Mouse (Mus musculus) megakaryocyte, embryonic 14.5 days (primary cell): ENCODE measurements around the gene Dnah2. TPM values are rescaled to one million over a fixed set of nuclear protein-coding genes. Genes with fewer than 3 reads are reported as not detected.

Source experiments
- H3K27me3 ChIP-seq: replicated peaks from 2 replicates; pipeline ENCODE3; 2012; ENCODE audit warnings: inconsistent platforms
- H3K36me3 ChIP-seq: replicated peaks from 2 replicates; pipeline ENCODE3; 2012; ENCODE audit warnings: low read length, inconsistent platforms, mixed read lengths
- H3K4me1 ChIP-seq: 2 replicates; pipeline ENCODE4 v1.6.1; 2012; ENCODE audit warnings: inconsistent platforms
- H3K4me3 ChIP-seq: replicated peaks from 2 replicates; pipeline ENCODE3; 2012; ENCODE audit warnings: moderate library complexity, mild to moderate bottlenecking, inconsistent platforms
- H3K9me3 ChIP-seq: 2 replicates; pipeline ENCODE4 v1.6.1; 2012; ENCODE audit warnings: inconsistent platforms
- FLI1 ChIP-seq: IDR thresholded peaks from 2 replicates; pipeline ENCODE4 v1.6.1; 2012; ENCODE audit warnings: low read length, inconsistent platforms, mixed read lengths
- GATA1 ChIP-seq: IDR thresholded peaks from 3 replicates; pipeline ENCODE4 v1.6.1; 2012; ENCODE audit warnings: mixed read lengths, low read length, inconsistent platforms, borderline replicate concordance
- polyA plus RNA-seq: library from polyadenylated mRNA; stranded (reverse); fragments of >175 nt; gene quantifications from 2 replicates; pipeline ENCODE4 v1.2.3, GENCODE M21; 2012; ENCODE audit warnings: low replicate concordance; ENCODE audit not compliant: insufficient read depth

The Dnah2 gene
- polyA plus RNA-seq = 0.95 TPM in 1 of 2 replicates, not detected in the other

DNA sequence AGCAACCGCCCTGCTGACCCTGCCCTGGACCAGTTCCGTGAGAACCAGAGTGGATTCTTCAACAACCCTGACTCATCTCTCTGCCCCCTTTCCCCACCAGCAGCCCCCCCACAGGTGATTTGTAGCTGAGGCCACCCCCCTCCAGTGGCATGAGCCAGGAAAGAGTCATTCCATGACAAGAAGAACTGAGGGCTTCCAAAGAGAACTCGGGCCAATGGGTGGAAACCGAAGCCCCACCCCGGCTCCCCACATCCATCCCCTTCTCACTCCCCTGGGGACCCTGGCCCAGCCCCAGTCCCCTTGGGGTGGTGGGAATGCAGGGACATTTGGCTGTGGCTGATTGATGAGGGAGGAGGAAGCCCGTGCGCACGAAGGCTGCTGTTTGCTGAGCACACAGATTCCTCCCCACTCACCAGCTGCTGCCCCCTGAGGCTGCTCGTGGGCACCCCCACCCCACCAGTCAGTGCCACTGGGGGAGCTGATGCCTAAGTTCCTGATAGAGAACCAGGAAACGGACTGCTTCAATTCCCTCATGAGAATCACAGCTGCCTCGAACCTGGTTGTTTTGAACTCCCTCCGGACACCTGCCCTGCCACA is at the start of gene Dnah2:
Gene Dnah2 (minus strand): TSS at position 51 of the 597 bp plus-strand sequence.
- Histone ChIP-seq H3K27me3 (peaks cover 82% of the 10 kb centered on the region), H3K36me3 (no peaks in the 10 kb centered on the region), H3K4me1 (peaks cover 26% of the 10 kb centered on the region), H3K9me3 (0 out of 2 replicates have a peak, but pooled peaks cover 4% of the 10 kb centered on the region), H3K4me3 (no peak within 1 kb of the TSS)
- TF ChIP-seq FLI1 (no peak), GATA1 (no peak)

DNA sequence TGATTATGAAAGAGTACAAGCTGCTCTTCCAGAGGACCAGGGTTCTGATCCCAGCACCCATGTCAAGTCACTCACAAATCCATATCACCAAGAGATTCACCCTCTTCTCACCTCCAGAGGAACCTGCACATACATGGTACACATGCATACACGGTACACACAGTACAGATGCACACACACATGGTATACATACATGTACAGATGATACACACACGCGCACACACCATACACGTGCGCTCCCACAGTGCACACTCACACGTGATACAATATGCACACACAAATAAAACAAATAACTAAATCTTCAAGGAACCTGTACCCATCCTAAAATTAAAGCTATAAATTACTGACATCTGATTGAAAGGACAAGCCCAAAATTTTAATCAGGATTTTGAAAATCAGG is 45.9 kb upstream of the Dnah2 start:
- TF ChIP-seq GATA1 = no peak
- TF ChIP-seq FLI1 = no peak
- H3K9me3 ChIP-seq = no peaks in the 10 kb centered on the region
- H3K4me1 ChIP-seq = peaks cover 17% of the 10 kb centered on the region
- H3K4me3 ChIP-seq = no peak overlapping the region
- peaks cover 40% of the 10 kb centered on the region for H3K36me3 ChIP-seq
- no peaks in the 10 kb centered on the region for H3K27me3 ChIP-seq

DNA sequence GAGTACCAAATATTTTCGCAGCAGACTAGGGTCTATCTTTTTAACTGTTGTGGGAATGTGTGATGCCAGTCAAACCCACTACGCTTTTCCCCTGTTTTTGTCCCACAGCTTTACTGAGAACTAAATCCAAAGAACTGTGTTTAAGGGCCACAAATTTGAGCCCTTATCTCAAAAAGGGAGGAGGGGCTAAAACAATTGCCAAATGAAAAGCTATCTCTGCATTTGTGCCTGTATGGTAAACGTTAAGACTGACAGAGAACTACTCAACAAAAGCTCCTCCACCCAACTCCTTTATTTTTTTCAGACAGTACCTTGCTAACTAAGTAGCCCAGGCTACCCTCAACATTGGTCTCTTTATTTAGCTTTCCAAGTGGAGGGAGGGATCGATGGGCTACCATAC is 43.9 kb upstream of the Dnah2 start:
- no peaks in the 10 kb centered on the region for H3K27me3 ChIP-seq
- no peak overlapping the region for H3K4me3 ChIP-seq
- peaks cover 60% of the 10 kb centered on the region for H3K36me3 ChIP-seq
- no peak for TF ChIP-seq FLI1
- no peak for TF ChIP-seq GATA1
- peaks cover 30% of the 10 kb centered on the region for H3K4me1 ChIP-seq
- no peaks in the 10 kb centered on the region for H3K9me3 ChIP-seq

DNA sequence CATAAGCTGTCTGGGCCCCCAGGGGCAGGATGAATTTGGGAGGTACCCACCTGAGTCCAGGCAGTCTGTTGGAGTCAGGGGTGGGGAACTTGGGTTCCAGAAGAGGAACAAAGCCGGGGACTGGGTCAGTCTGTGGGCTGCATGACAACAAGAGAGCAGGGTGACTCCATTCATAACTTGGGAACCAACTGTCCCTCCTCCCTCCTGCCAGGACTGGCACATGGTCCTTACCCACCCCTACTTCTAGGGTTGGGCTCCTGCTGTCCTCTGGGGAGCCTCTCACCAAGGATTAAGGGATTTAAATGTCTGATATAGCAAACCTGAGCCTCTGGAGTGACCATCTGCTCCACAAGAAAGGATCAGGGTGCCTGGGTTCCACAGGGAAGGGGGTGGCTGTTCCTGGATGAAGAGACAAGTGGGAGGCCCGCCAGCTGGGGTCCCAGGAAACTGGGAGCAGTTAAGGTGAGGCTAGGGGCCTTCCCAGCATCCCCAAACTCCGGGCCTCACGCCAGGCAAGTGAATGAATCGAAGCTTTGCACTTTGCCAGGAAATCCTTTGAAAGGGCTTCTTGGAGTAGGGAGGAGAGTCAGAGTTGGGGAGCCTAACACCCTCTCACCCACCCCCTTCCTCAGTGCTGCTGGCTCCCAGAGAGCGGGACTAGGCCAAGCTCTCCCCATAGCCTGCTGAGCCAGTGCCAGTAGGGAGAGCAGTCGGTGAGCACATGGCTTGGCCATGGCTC is 43.2 kb upstream of the Dnah2 start:
- H3K4me1 ChIP-seq = peaks cover 36% of the 10 kb centered on the region
- peaks cover 68% of the 10 kb centered on the region for H3K36me3 ChIP-seq
- no peaks in the 10 kb centered on the region for H3K27me3 ChIP-seq
- TF ChIP-seq FLI1 (no peak), GATA1 (no peak)
- no peak overlapping the region for H3K4me3 ChIP-seq
- no peaks in the 10 kb centered on the region for H3K9me3 ChIP-seq

DNA sequence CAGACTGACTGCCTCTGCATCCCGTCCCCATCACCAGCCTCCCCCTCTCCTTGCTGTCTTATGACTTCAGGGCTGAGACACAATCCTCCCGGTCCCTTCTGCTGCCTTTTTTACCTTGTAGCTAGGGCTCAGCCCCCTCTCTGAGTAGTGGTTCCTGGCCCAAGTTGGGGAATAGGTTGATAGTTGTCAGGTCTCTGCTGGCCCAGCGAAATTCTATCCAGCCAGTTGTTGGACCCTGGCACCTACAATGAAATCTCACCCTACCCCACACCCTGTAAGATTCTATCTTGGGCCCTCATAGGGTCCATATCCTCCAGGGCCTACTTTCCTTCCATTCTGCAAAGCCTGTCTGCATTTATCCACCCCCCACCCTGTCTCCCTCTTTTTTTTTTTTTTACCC is 42.5 kb upstream of the Dnah2 start:
- Histone ChIP-seq H3K27me3 (no peaks in the 10 kb centered on the region), H3K9me3 (no peaks in the 10 kb centered on the region), H3K4me3 (no peak overlapping the region), H3K4me1 (peaks cover 39% of the 10 kb centered on the region), H3K36me3 (peaks cover 73% of the 10 kb centered on the region)
- TF ChIP-seq FLI1 = no peak
- TF ChIP-seq GATA1 = no peak

DNA sequence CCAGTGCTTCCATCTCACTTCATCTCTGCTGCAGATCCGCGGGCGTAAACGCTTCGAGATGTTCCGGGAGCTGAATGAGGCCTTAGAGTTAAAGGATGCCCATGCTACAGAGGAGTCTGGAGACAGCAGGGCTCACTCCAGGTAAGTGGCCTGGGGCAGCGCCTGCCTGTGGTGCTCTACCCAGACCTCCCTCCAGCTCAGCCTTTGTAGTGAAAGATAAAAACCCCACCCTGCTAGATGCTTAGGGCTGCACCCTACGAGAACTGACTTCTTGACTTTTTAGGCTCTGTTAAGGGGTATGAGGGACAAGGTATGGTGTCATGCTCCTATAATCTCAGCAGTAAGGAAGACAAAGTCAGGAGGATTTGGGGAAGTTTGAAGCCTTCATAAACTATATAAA is 41.7 kb upstream of the Dnah2 start:
- no peaks in the 10 kb centered on the region for H3K9me3 ChIP-seq
- H3K27me3 ChIP-seq = no peaks in the 10 kb centered on the region
- H3K4me1 ChIP-seq = peaks cover 47% of the 10 kb centered on the region
- no peak overlapping the region for H3K4me3 ChIP-seq
- no peak for TF ChIP-seq GATA1
- peaks cover 77% of the 10 kb centered on the region for H3K36me3 ChIP-seq

DNA sequence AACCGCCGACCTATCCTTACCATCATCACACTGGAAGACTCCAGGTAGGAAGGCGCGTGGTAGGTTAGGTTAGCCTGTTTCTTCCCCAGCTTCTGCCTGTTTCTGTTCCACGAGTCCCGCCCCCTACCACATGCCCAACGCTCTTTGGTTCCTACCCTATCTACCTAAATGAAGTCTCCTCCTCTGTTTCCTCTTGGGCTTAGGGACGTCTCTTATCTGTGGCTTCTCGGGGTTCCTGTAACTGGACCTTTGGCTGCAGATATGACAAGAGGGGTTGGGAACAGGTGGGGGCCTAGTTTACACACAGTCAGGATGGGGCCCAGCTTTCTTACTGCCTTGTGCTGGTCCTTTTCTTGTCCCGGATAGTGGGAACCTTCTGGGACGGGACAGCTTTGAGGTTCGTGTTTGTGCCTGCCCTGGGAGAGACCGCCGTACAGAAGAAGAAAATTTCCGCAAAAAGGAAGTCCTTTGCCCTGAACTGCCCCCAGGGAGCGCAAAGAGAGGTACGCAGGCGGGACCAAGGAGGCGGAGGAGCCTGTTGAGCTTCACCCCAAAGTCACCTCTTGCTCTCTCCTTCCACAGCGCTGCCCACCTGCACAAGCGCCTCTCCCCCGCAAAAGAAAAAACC is 40.4 kb upstream of the Dnah2 start:
- H3K4me3 ChIP-seq = no peak overlapping the region

DNA sequence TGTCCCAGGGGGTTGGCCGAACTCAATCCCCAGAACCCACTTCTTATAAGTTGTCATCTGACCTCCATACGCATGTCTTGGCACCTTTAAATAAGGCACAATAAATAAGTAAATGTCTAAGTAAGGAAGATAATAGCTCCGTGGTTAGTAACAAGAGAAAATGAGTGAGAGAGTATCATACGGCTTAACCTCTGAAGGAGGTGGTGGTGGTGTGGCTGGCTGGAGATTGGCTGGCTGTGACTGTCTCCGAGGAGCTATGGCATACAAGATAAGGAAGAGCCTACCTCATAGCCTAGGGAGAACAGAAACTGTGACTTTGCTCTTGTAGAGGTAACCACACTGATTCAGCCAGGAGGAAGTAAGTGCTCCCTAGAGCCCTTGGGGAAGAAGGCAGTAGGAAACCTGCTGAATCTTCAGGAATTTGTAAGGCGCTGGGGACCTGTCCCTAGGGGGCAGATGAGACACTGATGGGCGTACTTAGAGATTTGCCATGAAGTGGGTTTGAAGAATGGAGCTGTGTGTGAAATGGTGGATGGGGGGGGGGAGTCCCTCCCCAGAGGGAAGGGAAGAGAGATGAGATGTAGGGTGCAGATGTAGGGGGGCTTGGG is 36.9 kb upstream of the Dnah2 start:
- H3K36me3 ChIP-seq = peaks cover 71% of the 10 kb centered on the region
- H3K4me3 ChIP-seq = peak overlapping the region; percentile 73
- no peaks in the 10 kb centered on the region for H3K9me3 ChIP-seq
- no peaks in the 10 kb centered on the region for H3K27me3 ChIP-seq
- peaks cover 75% of the 10 kb centered on the region for H3K4me1 ChIP-seq
- TF ChIP-seq GATA1 (peak; percentile 77; the same call in 2 of the 3 replicates), FLI1 (no peak)

More for the DNA sequence above, 40.4 kb upstream of the Dnah2 start:
- no peaks in the 10 kb centered on the region for H3K9me3 ChIP-seq
- peaks cover 60% of the 10 kb centered on the region for H3K4me1 ChIP-seq
- TF ChIP-seq GATA1 (no peak), FLI1 (no peak)
- H3K27me3 ChIP-seq = no peaks in the 10 kb centered on the region
- peaks cover 82% of the 10 kb centered on the region for H3K36me3 ChIP-seq

DNA sequence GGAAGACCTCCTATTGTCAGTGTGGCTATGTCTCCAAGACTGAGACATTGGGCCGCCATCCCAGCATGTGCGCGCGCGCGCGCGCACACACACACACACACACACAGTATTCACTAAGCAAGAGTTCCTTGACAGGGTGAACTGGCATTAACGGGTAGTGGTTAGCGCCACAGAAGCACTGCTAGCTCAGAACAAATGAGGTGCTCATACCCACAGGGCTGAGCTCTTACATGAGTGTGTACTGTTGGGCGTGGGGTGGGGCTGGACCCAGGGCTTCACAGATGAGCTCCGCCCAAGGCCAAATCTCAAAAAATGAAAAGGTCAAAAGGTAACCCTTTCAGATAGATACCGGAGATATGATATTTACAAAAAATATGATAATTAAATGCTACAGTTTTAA is 36.0 kb upstream of the Dnah2 start:
- peaks cover 62% of the 10 kb centered on the region for H3K36me3 ChIP-seq
- H3K4me1 ChIP-seq = peaks cover 75% of the 10 kb centered on the region
- H3K27me3 ChIP-seq = no peaks in the 10 kb centered on the region
- no peaks in the 10 kb centered on the region for H3K9me3 ChIP-seq
- peak overlapping the region; percentile 50 for H3K4me3 ChIP-seq
- TF ChIP-seq FLI1 (no peak), GATA1 (no peak)

DNA sequence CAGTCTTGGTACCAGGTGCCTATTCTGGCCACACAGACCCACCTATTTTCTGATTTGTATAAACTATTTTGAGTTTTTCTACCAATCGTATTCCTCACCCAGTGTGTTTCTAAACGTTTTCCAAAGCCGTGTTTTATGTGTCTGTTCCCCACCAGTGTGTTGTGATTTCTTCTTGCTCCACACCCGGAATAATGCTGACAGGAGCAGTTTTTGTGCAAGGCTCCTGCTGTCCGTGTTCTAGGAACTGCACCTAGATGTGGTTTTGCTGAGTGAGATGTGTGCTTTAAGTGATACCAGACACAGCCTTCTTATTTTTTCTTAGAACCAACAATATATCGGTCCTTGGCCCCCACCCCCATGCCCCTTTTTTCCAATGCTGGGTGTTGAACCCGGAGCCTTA is 35.1 kb upstream of the Dnah2 start:
- H3K4me3 ChIP-seq = no peak overlapping the region
- H3K36me3 ChIP-seq = peaks cover 53% of the 10 kb centered on the region
- H3K9me3 ChIP-seq = no peaks in the 10 kb centered on the region
- no peaks in the 10 kb centered on the region for H3K27me3 ChIP-seq
- TF ChIP-seq FLI1 (no peak), GATA1 (no peak)
- H3K4me1 ChIP-seq = peaks cover 66% of the 10 kb centered on the region
